Mouse (Mus musculus) embryo, embryonic 11 days (tissue): ENCODE measurements around the gene Naa35.
"Not testable (repeated sequence)": the region's sequence is repeated elsewhere in the genome, so short reads cannot be mapped to it uniquely, and the experiment has no call there.

Source experiments
- DNase-seq: peaks from one replicate; pipeline ENCODE4 v3.0.0-alpha.2; 2015

The Naa35 gene

DNA sequence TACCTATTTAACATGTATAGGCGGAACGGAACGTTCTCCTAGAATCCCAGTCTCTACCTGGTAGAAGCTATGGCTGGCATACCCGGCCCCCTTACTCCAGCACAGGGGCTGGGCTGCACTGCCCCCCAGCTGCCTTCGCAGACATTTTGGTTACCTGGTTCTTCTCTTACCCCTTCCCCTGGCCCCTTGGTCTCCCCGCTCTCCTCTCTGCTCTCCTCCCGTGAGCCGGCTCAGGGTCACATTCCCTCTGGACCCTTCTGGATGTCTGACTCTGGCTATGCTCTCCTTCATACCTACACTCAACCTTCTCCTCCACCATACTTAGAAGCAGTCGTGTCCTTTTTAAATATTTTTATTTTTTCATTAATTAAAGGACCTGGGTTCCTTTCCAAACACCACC lies 578 bp upstream of the Naa35 start:
- DNase-seq: peak; percentile 49

DNA sequence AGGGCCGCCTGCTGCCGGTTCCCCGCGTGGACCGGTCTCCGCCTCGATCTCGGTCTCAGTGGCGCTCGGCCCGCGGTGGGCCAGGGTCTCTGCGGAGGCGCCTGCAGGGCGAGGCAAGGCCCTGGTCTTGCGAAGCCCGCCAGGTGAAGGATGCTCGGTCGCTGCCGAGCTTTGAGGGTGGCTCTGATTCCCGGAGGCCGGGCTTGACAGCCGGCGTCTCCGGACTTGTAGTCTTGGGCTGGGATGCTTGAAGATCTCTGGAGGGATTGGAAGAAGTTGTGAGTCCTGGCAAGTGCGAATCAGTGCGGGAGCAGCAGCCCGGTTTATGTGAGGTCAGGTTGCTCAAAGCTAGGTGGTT lies 568 bp downstream of the Naa35 start:
- no peak for DNase-seq

DNA sequence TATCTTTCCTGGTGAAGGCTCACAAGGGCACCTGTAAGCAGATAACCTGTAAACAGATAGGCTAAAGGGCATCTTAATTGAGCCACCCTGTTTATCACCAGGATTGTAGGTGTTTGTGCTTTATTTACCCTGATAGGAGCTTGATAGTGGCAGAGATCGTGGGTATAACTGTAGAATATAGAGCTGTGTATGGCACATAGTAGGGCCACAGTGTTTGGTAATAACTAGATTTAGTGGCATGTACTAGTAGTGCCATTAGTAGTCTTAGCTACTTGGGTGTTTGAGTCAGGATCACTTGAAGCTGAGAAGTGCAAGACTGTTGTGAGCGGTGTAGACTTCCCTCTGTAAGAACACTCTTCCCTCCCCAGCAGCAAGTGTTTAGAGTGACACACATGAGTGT lies 2.1 kb downstream of the Naa35 start:
- no peak for DNase-seq

DNA sequence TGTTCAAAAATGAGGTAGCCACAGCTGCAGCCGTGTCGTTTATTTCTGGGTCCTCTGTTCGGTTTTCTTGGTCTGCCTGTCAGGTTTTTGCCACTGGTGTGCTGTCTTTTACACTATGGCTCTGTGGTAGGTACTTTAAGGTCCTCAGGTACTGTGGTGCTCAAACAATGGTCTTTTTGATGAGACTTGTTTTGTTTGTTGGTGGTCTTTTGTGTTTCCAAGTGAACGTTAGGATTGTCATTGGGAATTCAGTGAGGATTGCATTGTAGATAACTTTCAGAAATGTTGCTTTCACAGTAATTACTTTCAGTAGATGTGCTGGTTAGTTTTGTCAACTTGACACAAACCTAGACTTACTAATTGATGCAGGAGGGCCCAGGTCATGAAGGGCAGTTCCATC lies 4.6 kb downstream of the Naa35 start:
- no peak for DNase-seq

DNA sequence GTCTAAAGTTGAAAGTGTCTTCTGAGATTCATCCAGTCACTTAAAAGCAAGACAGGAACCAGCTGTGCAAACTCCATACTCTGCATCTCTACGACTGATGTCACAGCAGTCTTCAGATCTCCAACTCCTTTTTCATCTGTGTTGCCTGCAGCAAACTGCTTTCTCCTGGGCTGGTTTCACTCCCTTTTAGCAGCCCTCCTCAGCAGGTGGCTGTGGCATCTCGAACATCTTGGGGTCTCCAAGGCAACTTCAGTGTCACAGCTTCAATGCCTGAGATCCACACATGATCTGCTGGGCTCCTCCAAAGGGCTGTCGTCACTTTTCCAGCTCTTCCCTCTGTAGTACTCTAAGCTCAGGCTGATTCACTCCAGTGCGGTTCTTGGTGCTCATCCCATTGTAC lies 5.6 kb downstream of the Naa35 start:
- DNase-seq: no peak

DNA sequence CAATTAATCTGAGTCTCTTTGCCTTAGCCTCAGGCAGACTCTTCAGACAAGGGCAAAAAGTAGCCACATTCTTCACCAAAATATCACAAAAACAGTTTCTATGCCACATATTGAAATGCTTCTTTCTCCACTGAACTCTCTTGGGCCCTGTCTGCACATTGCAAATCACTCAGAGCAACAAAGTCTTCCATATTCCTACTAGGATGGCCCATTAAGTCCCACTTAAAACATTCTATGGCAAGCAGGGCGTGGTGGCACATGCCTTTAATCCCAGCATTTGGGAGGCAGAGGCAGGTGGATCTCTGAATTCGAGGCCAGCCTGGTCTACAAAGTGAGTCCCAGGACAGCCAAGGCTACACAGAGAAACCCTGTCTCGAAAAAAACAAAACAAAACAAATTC lies 7.0 kb downstream of the Naa35 start:
- DNase-seq: not testable (repeated sequence)

DNA sequence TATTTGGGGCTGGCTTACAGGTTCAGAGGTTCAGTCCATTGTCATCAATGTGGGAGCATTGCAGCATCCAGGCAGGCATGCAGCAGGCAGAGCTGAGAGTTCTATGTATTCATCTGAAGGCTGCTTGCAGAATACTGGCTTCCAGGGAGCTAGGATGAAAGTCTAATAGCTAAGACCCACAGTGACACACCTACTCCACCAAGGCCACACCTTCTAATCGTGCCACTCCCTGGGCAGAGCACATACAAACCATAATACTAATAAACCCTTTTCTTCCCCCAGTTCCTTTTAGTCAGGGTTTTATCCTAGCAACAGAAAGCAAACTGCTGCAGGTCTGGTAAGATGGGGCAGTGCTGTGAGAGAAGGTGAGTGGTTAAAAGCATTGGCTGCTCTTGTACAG lies 7.6 kb downstream of the Naa35 start:
- DNase-seq: no peak

DNA sequence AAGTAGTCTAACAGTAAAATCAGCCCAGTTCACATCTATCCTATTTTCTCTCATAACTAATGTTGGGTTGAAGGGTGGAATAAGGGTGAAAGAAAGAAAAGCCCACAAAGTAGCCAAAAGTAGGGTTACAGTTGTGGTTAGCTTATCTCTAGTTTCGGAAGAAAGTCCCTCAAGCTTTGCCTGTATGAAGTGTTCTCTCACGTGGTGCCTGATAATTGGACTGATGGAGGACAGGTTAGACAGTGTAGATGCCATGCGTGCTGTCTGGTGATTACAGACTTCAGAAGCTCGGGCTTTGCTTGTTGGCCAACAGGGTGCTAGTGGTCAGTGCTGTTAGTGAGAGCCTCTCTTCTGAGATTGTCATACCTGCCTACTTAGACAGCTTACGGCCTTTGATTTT lies 18.0 kb downstream of the Naa35 start:
- no peak for DNase-seq

DNA sequence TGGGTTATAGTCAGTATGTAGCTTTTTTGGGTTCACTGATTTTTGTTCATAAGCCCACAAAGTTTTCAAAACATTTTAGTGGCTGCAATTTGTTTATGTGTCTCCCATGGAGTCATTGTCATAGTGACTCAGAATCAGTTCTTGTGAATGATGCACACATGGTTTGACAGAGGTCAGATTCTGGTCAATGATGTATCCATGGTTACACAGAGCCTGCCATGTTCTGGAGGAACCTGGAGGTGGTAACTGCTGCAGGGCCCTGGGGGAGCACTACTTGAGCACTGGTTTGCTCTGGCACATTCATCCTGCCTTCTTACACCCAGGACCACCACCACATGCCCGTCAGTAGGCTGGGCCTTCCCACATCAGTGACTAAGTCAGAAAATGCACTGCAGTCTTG lies 19.5 kb downstream of the Naa35 start:
- peak; percentile 19 for DNase-seq

DNA sequence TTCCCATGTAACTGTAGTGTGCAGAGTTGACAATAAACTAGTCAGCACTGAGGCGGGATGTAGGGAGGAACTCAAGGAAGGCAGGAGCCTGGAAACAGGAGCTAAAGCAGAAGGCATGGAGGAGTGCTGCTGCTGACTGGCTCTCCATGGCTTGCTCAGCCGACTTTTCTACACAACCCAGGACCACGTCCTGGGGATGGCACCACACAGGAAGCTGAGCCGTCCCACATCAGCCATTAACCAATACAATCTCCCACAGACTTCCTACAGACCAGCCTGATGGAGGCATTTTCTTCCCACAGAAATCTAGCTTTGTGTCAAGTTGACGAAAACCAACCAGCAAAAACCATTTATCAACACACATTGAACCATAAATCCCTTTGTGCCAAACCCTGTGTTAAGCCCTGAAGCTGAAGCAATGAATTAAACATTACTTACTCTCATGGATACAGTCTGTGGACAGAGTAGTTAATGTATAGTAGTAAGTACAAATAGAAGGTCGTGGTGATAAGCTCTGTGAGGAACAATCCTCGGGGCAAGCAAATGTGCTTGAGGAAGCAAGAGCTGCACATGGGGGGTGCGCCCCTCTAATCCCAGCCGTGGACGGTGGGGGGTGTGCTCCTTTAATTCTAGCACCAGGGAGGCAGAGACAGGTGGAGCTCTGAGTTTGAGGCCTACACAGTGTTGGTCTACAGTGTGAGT lies 20.3 kb downstream of the Naa35 start:
- no peak for DNase-seq

DNA sequence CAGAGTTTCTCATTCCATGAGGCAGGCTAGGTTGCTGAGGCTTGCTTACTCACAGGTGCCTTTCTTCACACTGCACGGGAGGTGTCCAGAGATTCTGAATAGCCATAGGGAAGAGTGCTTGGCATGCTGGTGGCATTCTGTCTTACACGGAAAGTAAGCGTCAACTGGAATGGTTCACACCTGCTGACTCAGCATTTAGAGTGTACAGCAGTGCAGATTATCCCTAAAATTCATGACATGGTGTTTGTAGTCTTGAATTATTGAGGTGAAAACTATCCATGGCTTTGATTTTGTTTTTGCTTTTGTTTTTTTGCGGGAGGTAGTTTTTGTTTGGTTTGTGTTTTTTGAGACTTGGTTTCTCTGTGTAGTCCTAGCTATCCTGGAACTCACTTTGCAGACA lies 24.8 kb downstream of the Naa35 start:
- DNase-seq: no peak

DNA sequence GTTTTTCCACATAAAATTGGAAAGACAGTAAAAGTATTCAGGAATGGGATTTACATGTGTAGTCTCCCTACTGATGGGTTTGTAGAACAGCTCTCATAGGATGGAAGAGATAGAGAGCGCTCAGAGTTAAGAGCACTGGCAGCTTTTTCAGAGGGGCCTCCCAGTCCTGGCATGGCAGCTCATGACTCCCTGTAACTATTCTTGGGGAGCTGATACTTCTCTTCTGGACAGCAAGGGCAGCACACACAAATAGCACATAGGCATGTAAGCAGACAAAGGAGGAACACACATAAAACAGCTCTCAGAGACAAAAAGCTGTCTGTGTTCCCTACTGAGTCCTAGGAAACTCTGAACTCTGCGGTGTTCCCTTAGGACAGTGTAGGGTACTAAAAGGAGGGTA lies 25.4 kb downstream of the Naa35 start:
- no peak for DNase-seq

DNA sequence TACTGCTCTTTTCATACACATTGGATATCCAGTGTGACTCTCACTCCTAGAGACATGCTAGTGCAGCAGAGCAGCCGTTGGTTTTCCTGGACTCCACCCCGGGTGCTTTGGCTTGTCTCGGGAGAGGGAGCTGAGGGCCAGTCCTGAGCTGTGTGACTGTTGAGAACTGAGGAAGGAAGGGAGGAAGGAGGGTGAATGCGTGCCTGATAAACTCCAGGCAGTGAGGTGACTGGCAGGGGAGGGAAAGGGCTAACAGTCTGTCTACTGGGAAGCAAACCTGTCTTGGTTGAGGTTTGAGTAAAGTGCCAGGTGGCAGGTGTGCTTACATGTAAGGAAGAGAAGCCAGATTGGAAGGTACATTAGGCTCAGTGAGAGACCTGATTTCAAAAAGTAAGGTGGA lies 28.8 kb downstream of the Naa35 start:
- no peak for DNase-seq

DNA sequence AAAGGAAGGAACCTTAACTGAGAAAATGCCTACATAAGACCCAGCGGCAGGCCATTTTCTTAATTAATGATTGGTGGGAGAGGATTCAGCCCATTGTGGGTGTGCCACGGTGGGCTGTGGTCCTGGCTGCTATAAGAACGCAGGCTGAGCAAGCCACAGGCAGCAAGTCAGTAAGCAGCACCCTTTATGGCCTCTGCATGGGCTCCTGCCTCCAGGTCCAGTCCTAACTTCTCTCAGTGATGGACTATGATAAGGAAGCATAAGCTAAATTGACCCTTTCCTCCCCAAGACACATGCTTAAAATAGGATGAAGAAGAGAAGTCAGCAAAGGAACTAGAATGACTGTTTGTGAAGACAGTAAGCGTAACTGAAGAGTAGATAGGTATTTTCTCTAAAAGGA lies 30.1 kb downstream of the Naa35 start:
- DNase-seq: no peak

DNA sequence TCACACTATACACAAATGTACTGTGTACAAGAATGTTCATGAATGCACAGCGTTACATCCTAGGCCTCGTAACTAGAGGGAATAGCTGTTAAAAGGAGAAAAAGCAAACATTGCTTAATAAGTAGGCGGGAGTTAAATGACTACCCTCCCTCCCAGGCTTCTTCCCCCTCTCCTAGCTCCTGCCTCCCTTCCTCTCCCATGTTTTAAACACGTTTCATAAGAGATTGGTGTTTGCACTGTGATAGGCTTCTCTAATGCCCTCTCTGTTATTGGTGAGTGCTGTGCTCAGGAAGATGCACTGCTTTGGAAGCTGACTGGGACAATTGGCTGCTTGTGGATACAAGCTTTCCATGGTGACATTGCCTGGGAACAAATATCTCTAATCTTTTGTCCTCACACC lies 30.5 kb downstream of the Naa35 start:
- DNase-seq: no peak

DNA sequence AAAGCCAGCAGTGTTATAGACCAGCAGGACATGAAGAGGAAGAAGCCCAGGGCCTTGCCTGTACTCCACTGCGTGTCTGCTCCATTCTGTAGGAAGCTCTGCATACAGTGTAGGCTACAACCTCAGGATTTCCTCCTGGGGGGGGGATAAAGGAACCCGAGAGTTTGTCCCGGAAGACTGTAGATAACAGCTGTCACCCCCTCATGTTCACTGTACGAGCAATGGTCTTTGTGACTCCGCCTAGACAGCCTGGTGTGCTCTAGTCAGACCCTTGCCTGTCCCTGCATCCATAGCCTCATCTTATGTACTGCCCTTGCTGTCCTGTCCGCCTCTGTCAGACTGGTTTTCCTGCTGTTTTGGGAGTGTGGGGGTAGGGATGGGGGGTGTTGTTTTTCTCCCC lies 33.4 kb downstream of the Naa35 start:
- no peak for DNase-seq

DNA sequence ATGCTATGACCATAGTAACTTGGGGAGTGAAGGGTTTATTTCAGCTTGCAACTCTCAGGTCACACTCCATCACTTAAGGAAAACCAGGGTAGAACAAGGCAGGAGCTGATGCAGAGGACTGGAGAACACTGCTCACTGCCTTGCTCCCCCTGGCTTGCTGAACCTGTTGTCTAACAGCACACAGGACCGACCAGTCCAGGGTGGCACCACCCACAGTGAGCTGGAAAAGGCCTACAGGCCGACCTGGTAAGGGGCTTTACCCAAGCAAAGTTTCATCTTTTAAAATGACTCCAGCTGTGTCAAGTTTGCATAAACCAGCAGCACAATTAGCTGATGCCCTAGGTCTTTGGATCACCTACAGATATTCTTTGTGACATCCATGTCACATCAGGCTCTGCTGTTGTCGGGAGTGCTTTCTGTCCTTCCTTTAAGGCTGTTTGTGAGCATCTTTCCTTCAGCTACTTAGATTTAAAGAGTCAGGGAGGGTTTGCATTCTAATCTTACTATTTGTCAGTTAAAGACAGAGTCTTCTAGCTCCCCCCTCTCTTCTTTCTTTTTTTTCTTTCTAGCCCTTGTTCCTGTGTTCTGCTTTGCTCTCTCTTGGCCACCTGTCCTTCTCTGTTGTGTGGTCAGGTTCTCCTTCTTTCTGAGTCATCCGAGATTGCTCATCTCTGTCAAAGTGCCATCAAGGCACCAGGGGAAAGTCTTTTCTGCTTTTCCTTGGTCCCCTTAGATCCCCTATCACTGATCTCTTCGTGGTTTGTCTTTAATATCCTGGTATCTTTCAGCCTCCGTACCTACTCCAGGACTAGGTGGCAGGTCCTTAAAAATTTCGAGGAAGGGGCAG lies 36.8 kb downstream of the Naa35 start:
- DNase-seq: no peak

DNA sequence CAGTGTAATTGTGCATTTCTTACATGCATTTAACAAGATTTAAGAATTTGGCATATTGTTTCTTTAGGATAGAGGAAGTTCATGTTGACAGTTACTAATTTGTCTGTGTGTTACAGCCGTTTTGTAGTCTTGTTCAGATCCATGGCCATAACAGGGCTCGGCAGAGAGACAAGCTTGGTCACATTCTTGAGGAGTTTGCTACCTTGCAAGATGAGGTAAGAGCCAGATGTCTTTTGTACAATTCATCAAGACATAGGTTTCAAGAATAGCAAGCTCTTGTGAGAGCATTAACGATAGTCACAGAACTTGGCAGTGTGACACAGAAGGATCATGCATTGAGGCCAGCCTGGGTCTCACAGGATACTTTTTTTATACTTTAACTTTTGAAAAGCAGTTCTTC lies 39.3 kb downstream of the Naa35 start:
- no peak for DNase-seq

DNA sequence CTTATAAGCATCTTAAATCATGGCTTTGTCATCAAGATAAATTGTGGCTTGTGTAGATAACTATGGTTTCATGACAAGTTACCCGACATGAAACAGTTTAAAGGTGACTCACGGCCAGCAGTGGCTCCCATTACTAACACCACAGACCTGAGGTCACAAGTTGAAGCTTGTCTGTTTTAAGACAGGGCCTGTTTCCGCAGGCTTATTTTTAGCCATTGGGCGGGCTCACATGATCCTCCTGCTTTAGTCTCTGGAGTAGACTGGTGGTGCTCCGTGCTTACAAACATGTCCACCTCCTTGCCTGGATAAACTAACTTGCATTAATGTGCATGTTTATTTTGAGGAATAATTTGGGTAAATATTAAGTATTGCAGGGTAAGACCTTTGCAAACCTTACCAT lies 39.8 kb downstream of the Naa35 start:
- DNase-seq: no peak

DNA sequence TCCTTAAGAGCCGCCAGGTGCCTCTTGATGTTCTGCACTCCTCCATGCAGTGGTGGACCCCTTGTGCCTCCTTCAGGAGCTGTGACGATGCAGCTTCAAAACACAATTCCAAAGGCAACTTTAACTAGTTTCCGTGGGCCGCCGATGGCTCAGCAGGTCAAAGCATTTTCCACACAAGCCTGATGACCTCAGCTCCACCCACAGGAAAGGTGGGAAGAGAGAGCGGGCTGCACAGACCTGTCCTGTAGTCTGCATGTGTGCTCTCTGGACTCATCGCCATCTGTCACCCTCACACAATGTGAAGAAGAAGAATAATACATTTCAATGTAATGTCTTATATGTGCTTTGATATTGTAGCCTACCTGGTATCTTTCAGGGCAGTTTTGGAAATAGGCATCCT lies 41.7 kb downstream of the Naa35 start:
- DNase-seq: no peak

DNA sequence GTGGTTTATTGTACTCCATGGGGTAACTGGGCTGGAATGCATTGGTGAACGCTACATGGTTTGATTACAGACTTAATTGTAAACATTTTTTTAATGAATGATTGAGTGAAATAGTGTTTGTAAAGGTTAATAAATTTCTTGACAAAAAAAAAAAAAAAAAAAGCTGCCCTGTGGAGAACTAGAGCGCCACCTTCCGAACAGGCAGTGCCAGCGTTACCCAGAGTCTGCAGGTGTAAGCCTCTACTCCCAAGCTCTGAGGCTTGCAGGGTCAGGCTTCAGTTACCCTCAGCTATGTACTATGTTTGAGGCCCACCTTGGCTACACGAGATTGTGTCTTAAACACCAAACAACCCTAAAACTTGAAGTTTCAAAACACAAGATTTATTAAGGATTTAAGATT lies 49.6 kb downstream of the Naa35 start:
- DNase-seq: no peak

DNA sequence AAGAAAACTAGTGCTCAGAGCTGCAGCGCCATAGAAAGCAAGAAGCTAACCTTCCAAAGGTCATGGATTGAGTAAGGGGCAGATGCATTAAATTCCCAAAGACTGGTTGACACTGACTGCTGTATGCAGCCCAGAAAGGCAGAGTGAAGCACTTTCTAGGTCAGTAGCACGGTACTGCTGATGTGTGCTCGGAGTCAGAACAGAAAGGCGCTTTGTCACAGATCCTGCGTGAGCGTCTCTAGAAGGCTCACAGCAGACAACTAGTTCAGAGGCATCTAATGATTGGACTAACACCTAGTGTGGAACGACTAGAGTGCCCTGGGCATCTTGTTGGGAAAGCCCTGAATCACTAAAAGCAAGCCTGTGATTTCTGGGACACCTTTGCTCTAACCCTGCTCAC lies 52.7 kb downstream of the Naa35 start:
- DNase-seq: no peak

DNA sequence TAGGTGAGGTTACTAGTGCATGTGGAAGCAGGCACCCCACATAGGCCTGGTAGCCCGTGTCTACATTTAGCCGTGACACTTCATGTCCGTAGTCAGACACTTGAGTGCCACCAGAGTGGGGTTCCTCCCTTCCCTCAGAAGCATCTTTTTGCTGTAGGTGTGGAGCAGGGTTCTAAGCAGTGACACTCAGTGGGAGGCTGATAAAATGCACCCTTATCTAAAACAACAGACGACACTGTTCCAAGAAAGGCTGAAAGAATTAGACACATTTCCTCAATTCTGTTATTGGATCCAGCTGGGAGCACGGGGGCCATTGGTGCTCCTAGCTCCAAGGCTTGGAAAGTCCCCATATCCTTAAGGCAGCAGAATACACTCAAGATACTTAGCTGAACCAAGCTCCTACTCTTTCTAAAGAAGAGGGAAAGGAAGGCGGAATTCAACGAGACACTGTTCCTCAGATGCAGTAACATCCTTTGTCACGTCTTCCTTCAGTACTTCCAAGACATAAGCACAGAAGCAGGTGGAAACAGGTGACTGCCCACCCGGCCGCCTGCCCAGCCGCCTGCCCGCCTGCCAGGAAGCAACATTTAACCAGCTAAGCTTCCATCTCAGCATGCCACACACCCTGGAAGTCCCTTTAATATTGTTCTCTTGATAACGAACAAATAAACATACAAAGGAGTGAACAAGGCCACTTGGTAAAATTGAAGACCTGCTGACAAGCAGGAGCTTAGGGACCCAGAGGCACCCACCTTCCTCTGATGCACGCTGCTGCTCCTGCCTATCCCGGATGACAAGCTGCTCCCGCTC lies 54.5 kb downstream of the Naa35 start:
- no peak for DNase-seq

DNA sequence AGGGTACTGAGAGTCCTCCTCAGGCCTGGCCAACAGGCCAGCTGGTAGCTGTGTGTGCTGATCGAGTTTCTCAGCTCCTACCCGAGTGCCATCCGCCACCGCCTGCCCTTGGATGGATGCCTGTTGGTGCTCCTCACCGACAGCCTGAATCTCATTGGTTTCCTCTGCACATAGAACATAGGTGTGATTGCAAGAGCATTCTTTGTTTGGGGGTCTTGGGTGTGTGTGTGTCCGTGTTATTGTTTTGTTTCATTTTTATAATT lies 55.0 kb downstream of the Naa35 start:
- DNase-seq: no peak
